Comparison of ENCODE assay signal across 8 mouse cellular contexts in the genomic region with DNA sequence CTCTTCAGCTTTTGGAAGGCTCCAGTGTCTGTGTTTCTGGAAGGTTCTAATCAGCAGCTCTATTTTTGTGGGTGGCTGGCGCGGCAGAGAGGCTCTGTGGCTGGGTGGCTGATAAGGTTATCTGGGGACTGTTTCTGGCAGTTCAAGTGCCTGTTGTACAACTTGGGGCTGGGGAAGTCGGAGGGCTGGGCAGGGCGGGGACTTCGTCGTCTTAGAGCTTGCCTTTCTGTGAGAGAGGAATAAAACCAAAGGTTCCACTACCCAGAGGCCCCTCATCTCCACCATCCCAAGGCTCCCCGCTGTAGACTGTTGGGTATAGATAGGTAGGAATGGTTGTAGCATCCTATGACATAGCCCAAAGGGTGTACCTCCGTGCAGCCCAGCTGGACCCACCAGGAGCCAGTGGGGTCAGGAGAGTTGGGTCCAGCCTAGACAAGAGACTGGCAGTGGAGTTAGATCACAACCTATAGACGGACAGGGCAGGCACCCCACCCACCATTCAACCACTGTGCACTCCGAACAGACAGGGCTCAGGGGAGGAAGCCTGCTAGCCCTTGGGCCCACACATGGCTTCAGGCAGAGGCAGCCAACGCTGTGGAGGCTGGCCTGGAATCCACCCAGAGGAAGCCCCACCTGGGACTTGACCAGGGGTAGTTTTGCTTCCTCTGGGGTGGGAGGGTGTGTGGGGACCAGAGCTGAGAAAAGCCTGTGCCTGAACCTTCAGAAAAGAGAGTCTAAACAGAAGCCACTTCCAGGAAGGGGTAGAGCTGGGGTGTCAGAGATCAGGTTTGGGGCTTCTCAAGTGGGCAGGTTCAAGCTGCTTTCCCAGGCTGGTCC.
DNase-seq lines count a peak whose midpoint lies in the region; ATAC-seq and TF ChIP-seq lines count a peak whose summit lies in the region.

No protein-coding gene starts in this region.

- H3K4me2 ChIP-seq in liver, embryonic 14.5 days (ENCODE audit: low read depth) = peak overlapping the region; percentile 80

- peak overlapping the region; percentile 88 for H3K27ac ChIP-seq in heart, adult 2 months
- H3K27ac ChIP-seq in liver, embryonic 14.5 days = peak overlapping the region; percentile 93

- TF ChIP-seq CTCF in heart, adult 2 months (IDR thresholded peaks at IDR 0.05) = no peak
- TF ChIP-seq CTCF in liver, embryonic 14.5 days (IDR thresholded peaks at IDR 0.05; ENCODE audit: low read depth) = no peak

- no peaks in the 10 kb centered on the region for H3K79me2 ChIP-seq in heart, adult 2 months (replicated peaks; ENCODE audit: control insufficient read depth, insufficient read depth, low read length)

- peak; percentile 93 for ATAC-seq in liver, embryonic 14.5 days (ENCODE audit: insufficient read depth)

- no peak for TF ChIP-seq POLR2A in heart, adult 2 months (IDR thresholded peaks at IDR 0.05; ENCODE audit: insufficient read depth, low read depth, low read length)

- TF ChIP-seq EP300 in heart, adult 2 months (IDR thresholded peaks at IDR 0.05; ENCODE audit: insufficient read depth, low read depth, low read length) = peak; percentile 59; the same call in 1 of the 2 replicates
- TF ChIP-seq EP300 in liver, embryonic 14.5 days (IDR thresholded peaks at IDR 0.05; ENCODE audit: low read depth) = peak; percentile 94

- H3K36me3 ChIP-seq in heart, adult 2 months (ENCODE audit: control insufficient read depth, insufficient read depth, low read length) = no peaks in the 10 kb centered on the region
- H3K36me3 ChIP-seq in liver, embryonic 14.5 days (replicated peaks; ENCODE audit: control insufficient read depth, insufficient read depth, low read depth) = no peaks in the 10 kb centered on the region

- H3K4me3 ChIP-seq in heart, adult 2 months = no peak overlapping the region
- peak overlapping the region; percentile 0 to 35; a peak in 2 of 4 replicates for H3K4me3 ChIP-seq in liver, embryonic 14.5 days (ENCODE audit: insufficient read depth in 1 of 2, low read depth in 2 of 2, low read length in 2 of 2)

- peak overlapping the region; percentile 12; the same call in 1 of the 2 replicates for H3K9ac ChIP-seq in heart, adult 2 months (ENCODE audit: low read depth, low read length)
- peak overlapping the region; percentile 67 for H3K9ac ChIP-seq in liver, embryonic 14.5 days (replicated peaks)

- H3K27me3 ChIP-seq in heart, adult 2 months (ENCODE audit: control insufficient read depth, insufficient read depth, low read length) = no peaks in the 10 kb centered on the region
- H3K27me3 ChIP-seq in liver, embryonic 14.5 days (ENCODE audit: control insufficient read depth, insufficient read depth, low read length) = no peaks in the 10 kb centered on the region

- H3K9me3 ChIP-seq in liver, embryonic 14.5 days (ENCODE audit: control insufficient read depth, low read length) = no peaks in the 10 kb centered on the region

- WGBS in heart, adult 2 months = 14% methylated on average over 11 of the region's 11 CpGs
- WGBS in liver, embryonic 14.5 days (ENCODE audit: insufficient replicate concordance) = 7% methylated on average over 11 of the region's 11 CpGs

- peak; percentile 33 for DNase-seq in right cerebral cortex, postnatal 14 days
- no peak for DNase-seq in right cerebral cortex, postnatal 25 days
- DNase-seq in heart, adult 2 months = peak; percentile 57 to 83
- peak; percentile 89 to 94 (median 92) for DNase-seq in liver, embryonic 14.5 days (ENCODE audit: low read depth in 3 of 3, low spot score in 3 of 3)
- peak; percentile 63 for DNase-seq in yolk sac, embryonic 10.5 days (ENCODE audit: low spot score)
- no peak for DNase-seq in left cerebral cortex, adult 18-20 months (ENCODE audit: low spot score in 2 of 2)
- no peak for DNase-seq in layer of hippocampus, adult 8-10 months (ENCODE audit: low spot score in 2 of 2)
- no peak for DNase-seq in lung, adult 18-20 months

- intact Hi-C loops in heart, adult 2 months (cut with DNase I) = loop anchor here (5.0 kb wide), 2 partner anchors 50 to 90 kb away; partner anchors contain the start of gene Chsy1

- peaks cover 15% of the 10 kb centered on the region for H3K4me1 ChIP-seq in heart, adult 2 months (ENCODE audit: control insufficient read depth, insufficient read depth, low read length)
- peaks cover 81 to 91% of the 10 kb centered on the region in 2 experiments for H3K4me1 ChIP-seq in liver, embryonic 14.5 days (replicated peaks; ENCODE audit: control insufficient read depth in 2 of 2, insufficient read depth in 2 of 2, low read length in 1 of 2)

Comparison
In these comparisons a context has a peak if more than half of its experiments do, and no peak if none do; other contexts are left out.
1. DNase-seq: peak in right cerebral cortex, postnatal 14 days (single experiment), heart, adult 2 months (2 of 2), liver, embryonic 14.5 days (3 of 3) and yolk sac, embryonic 10.5 days (single experiment); none in right cerebral cortex, postnatal 25 days (single experiment), left cerebral cortex, adult 18-20 months (0 of 2), layer of hippocampus, adult 8-10 months (0 of 2) and lung, adult 18-20 months (0 of 2).